In the genomic region with DNA sequence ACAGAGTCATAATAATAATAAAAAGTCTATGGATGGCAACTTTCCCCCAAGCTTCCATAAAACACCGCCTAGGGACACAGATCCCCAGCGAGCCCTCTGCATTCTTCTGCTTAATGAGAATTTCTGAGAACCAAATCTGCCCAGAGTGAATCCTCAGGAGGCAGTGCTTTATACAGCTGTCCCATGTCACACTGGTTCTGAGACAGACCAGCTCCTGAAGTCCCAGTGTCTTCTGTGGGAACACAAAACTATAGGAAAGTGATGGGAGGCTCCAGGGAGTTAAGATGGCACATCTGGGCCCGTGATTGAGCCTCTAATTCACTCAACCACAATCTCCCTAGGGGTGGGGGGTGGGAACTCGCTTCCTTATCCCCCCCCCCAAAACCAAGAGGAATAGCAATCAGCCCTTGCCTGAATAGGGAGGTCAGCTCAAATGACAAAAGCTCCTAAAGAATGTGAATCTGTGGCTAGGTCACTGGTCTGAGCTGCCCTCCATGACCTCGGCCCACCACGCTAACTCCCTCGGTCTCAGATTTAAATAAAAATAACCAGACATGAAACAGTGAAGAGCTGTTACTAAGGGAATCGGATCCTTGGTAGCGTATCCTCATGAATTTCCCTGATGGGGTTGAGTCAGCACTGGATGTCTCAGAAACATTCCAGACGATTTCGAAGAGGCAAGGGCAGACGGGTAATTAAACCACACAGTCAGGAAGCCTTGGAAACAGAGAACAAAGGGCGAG, we compare ENCODE assay signal across 8 mouse cellular contexts.
A peak's percentile ranks its signal among the peaks of the same experiment; 100 is the strongest.
DNase-seq lines count a peak whose midpoint lies in the region; ATAC-seq lines count a peak whose summit lies in the region.

No protein-coding gene starts in this region.

- H3K9me3 ChIP-seq in embryonic facial prominence, embryonic 12.5 days: no peaks in the 10 kb centered on the region
- H3K9me3 ChIP-seq in hindbrain, embryonic 14.5 days (ENCODE audit: control insufficient read depth, low read length): no peaks in the 10 kb centered on the region
- H3K9me3 ChIP-seq in neural tube, embryonic 12.5 days: no peaks in the 10 kb centered on the region

- H3K27ac ChIP-seq in embryonic facial prominence, embryonic 12.5 days: peak overlapping the region; percentile 83
- H3K27ac ChIP-seq in hindbrain, embryonic 14.5 days: no peak overlapping the region
- no peak overlapping the region for H3K27ac ChIP-seq in neural tube, embryonic 12.5 days

- H3K4me2 ChIP-seq in embryonic facial prominence, embryonic 12.5 days (replicated peaks): peak overlapping the region; percentile 30
- H3K4me2 ChIP-seq in hindbrain, embryonic 14.5 days (replicated peaks): no peak overlapping the region
- H3K4me2 ChIP-seq in neural tube, embryonic 12.5 days (replicated peaks): peak overlapping the region; percentile 35

- H3K27me3 ChIP-seq in embryonic facial prominence, embryonic 12.5 days: no peaks in the 10 kb centered on the region
- H3K27me3 ChIP-seq in hindbrain, embryonic 14.5 days (ENCODE audit: control insufficient read depth, insufficient read depth, low read length): no peaks in the 10 kb centered on the region
- no peaks in the 10 kb centered on the region for H3K27me3 ChIP-seq in neural tube, embryonic 12.5 days (replicated peaks)

- peak; percentile 24; the same call in 1 of the 2 replicates for ATAC-seq in embryonic facial prominence, embryonic 12.5 days (ENCODE audit: insufficient number of reproducible peaks, insufficient read depth, low FRiP score, low TSS enrichment)
- ATAC-seq in hindbrain, embryonic 14.5 days (ENCODE audit: low FRiP score): peak; percentile 29; the same call in 1 of the 2 replicates
- peak; percentile 41; the same call in 1 of the 2 replicates for ATAC-seq in neural tube, embryonic 12.5 days (ENCODE audit: low FRiP score, low read depth)

- H3K9ac ChIP-seq in embryonic facial prominence, embryonic 12.5 days: no peak overlapping the region
- H3K9ac ChIP-seq in hindbrain, embryonic 14.5 days: no peak overlapping the region
- no peak overlapping the region for H3K9ac ChIP-seq in neural tube, embryonic 12.5 days

- H3K36me3 ChIP-seq in embryonic facial prominence, embryonic 12.5 days: no peaks in the 10 kb centered on the region
- no peaks in the 10 kb centered on the region for H3K36me3 ChIP-seq in hindbrain, embryonic 14.5 days (replicated peaks; ENCODE audit: control insufficient read depth, insufficient read depth)
- no peaks in the 10 kb centered on the region for H3K36me3 ChIP-seq in neural tube, embryonic 12.5 days

- no peak overlapping the region for H3K4me3 ChIP-seq in embryonic facial prominence, embryonic 12.5 days
- no peak overlapping the region for H3K4me3 ChIP-seq in hindbrain, embryonic 14.5 days (replicated peaks; ENCODE audit: low read length)
- no peak overlapping the region for H3K4me3 ChIP-seq in neural tube, embryonic 12.5 days

- H3K4me1 ChIP-seq in embryonic facial prominence, embryonic 12.5 days: peaks cover 18% of the 10 kb centered on the region
- H3K4me1 ChIP-seq in hindbrain, embryonic 14.5 days (replicated peaks; ENCODE audit: control insufficient read depth, insufficient read depth, low read length): peaks cover 15% of the 10 kb centered on the region
- H3K4me1 ChIP-seq in neural tube, embryonic 12.5 days: peaks cover 18% of the 10 kb centered on the region

- peak; percentile 22 for DNase-seq in gastrocnemius, adult 18-20 months (ENCODE audit: low spot score)
- DNase-seq in gastrocnemius, postnatal 10 days: no peak
- no peak for DNase-seq in hindbrain, embryonic 14.5 days (ENCODE audit: low spot score)
- no peak for DNase-seq in cerebellum, postnatal 25 days
- no peak for DNase-seq in urinary bladder, postnatal 36 days (ENCODE audit: low spot score in 2 of 2)
- no peak for DNase-seq in frontal cortex, postnatal 14 days (ENCODE audit: low spot score in 2 of 2)

- WGBS in embryonic facial prominence, embryonic 12.5 days: 6% methylated on average over 13 of the region's 13 CpGs
- 3% methylated on average over 13 of the region's 13 CpGs for WGBS in hindbrain, embryonic 14.5 days
- 2% methylated on average over 13 of the region's 13 CpGs for WGBS in neural tube, embryonic 12.5 days
